Comparison of ENCODE assay signal across 1 mouse cellular context in the genomic region with DNA sequence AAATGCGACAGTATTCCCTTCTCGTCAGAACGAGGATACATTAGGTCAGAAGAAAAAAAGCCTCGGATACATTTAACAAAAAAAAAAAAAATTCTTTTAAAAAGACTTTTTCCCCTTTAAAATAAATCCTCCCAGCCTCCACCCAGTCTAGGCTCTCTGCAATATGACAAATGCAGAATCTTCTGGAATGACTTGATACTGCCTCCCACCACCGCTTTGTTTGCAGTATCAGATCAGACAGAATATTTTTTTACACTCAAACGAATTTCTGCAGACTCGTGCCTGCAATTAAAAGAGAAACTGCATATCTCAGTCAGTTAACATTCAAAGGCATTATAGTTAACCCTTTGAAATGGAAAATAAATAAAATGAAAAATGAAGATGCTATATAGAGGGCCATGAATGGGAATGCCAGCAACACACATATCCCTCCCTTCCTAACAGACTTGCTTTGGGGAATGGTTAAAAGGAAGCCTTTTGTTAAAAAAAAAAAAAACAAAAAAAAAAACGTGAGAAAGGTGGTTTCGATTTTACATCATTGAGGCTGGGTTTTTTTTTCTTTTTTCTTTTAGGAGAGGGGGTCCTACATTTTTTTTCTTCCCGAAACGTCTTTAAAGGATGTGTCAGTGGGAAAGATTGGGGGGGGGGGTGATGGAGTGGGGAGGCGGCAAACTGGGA.
TF ChIP-seq lines count a peak whose summit lies in the region.

No protein-coding gene starts in this region.

TF ChIP-seq in MEL, 35 proteins besides CTCF, POLR2A, EP300 and RAD21:
- TF ChIP-seq NRF1 (IDR thresholded peaks at IDR 0.05; ENCODE audit: insufficient read depth, low read depth, low read length, poor library complexity, severe bottlenecking) (no peak), MYB (IDR thresholded peaks at IDR 0.05; ENCODE audit: low read depth, low read length) (0 out of 2 replicates have a peak, but pooled peaks have one; percentile 6), TAL1 (IDR thresholded peaks at IDR 0.05; ENCODE audit: low read length) (peak; percentile 12; the same call in 1 of the 2 replicates), MEF2A (IDR thresholded peaks at IDR 0.05; ENCODE audit: extremely low read depth, insufficient replicate concordance, low read depth, low read length, poor library complexity, severe bottlenecking) (no peak), USF1 (IDR thresholded peaks at IDR 0.05; ENCODE audit: low read depth, low read length) (no peak), MXI1 (IDR thresholded peaks at IDR 0.05; ENCODE audit: low read depth, low read length) (no peak), JUND (IDR thresholded peaks at IDR 0.05; ENCODE audit: low read depth, low read length) (no peak), GABPA (IDR thresholded peaks at IDR 0.05; ENCODE audit: low read depth, low read length) (no peak), KAT2A (conservative IDR thresholded peaks at IDR 0.05; ENCODE audit: low read depth, low read length) (no peak), ELF1 (IDR thresholded peaks at IDR 0.05; ENCODE audit: low read depth, low read length) (no peak), ZNF384 (IDR thresholded peaks at IDR 0.05; ENCODE audit: low read depth, low read length) (peak; percentile 77), MYC (IDR thresholded peaks at IDR 0.05; ENCODE audit: low read depth, low read length) (no peak), ZKSCAN1 (IDR thresholded peaks at IDR 0.05; ENCODE audit: low read depth, low read length) (no peak), BHLHE40 (IDR thresholded peaks at IDR 0.05; ENCODE audit: borderline replicate concordance, low read depth, low read length) (peak; percentile 21; the same call in 1 of the 2 replicates), SMC3 (IDR thresholded peaks at IDR 0.05; ENCODE audit: low read depth, low read length) (no peak), ZMIZ1 (IDR thresholded peaks at IDR 0.05; ENCODE audit: low read depth, low read length) (no peak), TBP (IDR thresholded peaks at IDR 0.05; ENCODE audit: low read depth, low read length) (no peak), CHD2 (IDR thresholded peaks at IDR 0.05; ENCODE audit: low read length) (no peak), TCF12 (IDR thresholded peaks at IDR 0.05; ENCODE audit: low read depth, low read length) (peak; percentile 50; the same call in 1 of the 2 replicates)
